Mouse (Mus musculus): ENCODE measurements around the gene Efna5.

The Efna5 gene

DNA sequence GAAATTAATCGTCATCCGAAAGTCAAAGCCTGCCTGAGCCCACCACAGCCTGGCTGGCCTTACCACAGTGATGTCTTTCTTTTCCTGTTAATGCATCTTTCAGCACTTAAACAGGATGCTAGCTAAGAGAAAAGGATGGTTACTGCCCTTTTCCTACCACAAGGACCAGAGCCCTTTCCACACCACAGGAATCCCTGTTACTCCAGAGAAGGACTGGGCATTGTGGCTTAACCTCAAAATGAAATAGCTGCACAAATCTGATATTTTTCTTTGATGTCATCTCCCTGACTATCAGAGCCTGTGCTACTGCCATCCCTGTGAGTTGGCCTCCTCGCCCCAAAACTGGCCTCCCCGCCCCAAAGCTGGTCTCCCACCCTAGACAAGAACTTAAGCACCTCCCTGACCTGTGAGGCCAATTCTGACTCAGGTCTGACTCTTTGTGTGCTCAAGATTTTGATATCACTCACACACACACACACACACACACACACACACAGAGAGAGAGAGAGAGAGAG lies 189.9 kb downstream of the Efna5 start:
- no peak for DNase-seq

DNA sequence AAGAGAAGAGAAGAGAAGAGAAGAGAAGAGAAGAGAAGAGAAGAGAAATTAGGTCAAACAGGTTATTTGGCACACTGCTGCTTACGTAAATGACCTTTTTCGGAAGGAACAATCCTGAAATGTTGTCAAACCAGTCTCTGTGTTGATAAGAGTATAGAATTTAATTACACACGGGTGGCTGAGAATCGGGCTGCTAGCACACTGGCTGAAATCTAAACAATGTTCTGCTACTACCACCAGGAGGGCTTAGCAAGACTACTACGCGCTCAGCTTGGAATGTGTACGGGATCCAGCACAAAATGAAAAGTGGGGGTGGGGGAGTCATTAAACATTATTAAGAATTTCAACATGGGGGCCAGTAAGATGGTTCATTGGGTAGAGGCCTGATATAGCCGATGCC lies 190.9 kb downstream of the Efna5 start:
- no peak for DNase-seq

DNA sequence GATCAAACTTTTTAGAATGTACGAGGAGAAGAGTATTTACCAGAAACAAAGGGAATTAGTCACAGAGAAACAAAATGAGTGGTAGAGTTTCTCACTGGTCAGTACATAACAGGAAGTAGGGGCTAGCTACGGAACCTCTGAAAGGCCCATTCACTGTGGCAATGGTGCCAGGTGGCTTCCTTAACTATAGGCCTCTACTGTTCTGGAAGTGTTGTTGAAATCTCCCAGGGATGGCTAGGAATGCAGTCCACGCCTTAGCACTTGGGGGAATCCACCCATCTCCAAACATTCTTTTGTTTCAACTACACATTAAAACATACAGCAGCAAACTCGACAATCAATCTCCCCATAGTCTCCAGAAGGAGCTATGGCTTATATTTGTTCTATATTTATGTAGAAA lies 191.5 kb downstream of the Efna5 start:
- DNase-seq, result no peak

DNA sequence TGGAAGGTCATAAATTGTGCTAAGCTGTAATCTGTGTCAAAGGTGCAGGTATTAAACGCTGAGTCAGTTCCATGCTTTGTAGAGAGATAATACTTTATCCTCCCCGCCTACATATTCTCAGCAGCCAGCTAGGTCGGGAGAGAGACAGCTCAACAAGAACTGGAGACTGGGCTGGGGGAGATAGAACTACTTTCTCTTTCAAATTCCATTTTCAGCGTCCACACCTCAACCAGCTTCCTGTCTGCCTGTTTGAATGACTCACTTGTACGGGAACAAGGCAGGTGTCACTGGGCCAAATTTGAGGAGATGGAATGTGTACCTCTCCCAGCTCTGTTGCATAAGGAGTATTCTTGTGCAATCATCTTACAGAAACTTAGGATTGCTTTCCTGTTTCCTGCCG lies 193.7 kb downstream of the Efna5 start:
- no peak for DNase-seq

DNA sequence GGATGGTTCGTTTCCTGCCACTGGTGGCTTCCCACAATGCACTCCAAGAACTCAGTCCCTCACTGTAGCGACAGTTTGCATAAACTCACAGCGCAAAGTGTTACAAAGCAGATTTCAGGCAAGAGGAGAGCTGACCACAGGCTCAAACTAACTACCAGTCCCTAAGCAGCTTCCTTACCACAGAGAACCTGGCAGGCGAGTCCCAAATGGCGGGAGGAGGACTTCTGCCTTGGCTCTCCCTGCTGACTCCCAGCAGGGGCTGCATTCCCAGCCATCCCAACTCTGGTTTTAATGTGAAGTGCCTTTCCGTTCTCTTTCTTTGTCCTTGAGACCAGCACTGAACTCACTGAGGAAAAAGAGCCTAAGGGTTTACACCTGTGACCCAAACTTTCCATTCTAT lies 195.9 kb downstream of the Efna5 start:
- no peak for DNase-seq

DNA sequence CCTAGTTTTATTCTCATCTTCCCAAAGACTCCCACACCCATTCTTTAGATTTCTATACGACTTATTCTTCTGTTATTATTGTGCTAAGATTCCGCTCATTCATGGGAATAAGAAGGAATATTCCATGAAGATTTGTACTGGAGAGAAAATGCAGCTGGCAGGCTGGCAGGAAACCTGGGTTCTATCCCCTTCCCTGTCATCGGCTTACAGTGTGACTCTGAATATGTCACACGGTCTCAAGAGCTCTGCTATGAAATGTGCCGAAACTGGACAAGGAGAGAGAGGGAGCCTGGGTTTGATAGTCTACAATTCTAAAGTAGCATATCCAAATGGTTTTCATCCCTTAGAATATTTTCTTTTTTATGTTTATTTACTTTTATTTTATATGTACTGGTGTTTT lies 198.0 kb downstream of the Efna5 start:
- no peak for DNase-seq

DNA sequence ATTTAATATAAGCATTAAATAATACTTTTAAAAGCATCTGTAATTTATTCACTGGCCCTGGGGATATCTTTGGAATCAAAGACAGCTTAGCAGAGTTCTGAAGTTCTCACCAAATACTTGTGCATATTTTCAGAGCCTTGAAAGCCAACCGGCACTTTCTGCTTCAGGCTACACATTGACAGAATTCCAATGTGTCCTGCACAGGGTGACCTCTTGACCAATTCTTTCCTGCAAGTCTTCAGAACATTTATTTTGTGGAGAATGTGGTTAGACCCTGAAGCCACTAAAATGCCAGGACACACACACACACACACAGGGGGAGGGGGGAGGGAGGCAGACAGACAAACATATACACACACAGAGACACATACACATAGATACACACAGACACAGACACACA lies 199.4 kb downstream of the Efna5 start:
- no peak for DNase-seq

DNA sequence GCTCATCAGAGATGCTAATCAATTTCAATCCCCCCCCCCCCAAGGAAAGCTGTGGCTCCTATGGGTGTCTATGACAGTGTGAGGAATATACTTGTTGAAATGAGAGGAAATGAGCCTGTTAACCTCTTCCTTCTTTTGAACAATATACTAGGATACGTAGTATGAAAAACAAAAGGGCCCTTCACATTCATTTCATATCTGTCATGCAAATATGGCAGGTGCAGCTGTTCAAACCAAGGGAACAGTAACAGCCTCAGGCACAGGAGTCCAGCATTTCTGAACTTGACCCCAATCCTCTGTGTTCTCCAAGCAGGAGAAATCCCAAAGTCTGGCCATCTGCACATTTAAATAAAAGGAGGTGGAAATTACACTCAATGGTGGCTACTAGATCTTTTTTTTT lies 200.4 kb downstream of the Efna5 start:
- no peak for DNase-seq

DNA sequence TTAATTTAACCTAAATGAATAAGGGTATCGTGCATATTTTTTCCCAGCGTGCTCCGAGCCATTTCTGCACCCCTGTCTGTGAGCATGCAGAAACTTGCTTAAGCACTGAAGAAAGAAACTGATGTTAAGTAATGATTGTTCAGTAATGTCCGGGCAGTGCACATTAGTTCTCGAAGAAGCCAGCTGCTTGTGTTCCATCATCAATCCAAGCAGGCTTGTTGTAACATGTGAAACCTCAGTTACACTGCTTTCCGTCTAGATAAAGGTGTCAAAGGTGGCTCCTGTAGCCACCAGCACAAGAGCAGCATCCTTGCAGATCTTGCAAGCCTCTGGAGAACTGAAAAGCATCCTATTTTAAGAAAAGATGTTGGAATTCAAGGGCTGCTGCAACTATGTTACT lies 204.3 kb downstream of the Efna5 start:
- DNase-seq, result no peak

DNA sequence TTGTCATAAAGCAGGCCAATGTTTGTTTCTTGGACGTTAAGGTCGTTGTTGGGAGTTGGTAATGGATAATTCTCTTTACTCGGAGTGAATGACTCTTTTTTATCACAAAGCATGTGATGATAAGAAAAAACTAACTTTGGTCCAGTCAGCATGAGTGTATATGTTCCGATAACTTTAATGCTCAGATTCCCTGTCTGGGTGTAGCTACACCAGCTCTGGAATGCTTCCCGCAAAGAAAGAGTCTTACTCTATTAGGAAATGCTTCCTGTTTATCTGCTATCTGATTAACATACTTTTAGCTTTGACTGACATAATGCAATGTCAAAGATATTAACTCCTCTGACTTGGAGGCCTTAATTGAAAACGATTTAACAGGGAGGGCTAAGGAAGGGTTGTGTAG lies 204.7 kb downstream of the Efna5 start:
- no peak for DNase-seq

DNA sequence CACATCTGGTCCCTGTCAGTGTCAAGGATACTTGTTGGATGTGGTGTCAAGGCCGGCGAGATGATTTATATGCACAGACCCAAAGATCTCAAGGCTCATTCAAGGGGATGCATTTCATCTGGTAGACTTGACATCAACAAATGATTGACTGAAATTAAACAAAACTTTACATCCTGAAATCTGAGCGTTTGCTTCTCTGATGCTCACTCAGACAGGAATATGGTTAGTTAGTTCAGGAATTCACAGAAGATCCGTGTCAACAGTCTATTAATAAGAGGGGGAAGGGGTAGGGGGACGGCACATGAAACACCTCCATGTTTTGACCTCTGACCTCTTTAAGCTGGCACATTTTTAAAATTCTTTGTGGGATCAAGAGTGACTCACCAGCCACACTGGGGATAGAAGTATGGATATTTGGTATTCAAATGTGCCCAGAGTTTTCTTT lies 205.3 kb downstream of the Efna5 start:
- no peak for DNase-seq

DNA sequence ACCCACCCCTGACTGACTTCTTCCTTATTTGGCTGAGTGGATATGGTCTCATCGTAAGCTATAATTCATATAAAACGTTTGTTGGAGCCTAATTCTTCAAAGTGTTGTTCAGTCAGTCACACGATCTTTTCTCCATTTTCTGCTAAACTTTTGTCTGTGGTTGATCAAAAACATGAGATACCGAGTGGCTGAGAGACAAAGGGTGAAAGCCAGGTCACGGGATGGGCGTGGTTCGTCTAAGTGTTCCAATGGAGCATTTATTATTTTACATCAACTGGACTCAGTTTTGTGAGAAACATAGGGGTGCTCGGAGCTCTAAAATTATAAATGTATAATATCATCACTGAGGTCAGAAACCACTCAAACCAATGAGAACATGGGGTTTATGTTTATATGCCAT lies 209.0 kb downstream of the Efna5 start:
- no peak for DNase-seq

DNA sequence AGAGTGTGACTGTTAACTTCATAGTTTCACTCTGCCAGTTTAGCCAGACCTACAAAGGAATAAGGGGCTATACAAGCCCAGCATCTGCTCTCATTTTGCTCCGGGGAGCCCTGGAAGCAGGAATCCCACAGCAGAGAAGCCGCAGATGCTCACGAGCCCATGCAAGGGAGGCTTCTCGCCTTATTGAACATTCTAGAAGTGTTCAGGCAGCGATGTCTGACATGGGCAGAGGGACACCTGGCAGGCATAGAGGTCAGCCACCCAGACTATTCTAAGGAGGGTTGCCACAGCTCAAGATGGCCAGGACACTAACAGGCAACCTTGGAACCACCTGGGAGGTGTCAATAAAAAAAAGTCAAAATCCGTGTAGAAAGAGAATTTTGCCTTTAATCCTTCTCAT lies 214.4 kb downstream of the Efna5 start:
- DNase-seq, result no peak

DNA sequence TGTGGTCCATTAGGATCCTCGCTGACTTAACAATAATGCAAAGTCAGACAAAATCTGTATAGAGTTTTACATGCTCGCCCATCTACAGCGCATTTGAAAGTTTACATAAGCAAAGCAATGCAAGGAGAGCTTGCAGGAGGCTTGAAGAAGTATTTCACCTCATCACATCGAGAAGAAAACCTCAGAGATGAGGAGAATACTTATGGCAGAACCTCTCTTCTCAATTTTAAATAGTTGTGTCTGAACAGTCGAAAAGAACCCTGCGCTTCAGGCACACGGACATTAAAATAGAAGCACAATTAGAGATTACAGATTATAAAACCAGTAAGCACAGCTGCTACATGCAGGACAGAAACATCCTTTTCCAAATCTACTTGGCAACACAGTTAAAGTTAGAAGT lies 215.3 kb downstream of the Efna5 start:
- DNase-seq, result no peak

DNA sequence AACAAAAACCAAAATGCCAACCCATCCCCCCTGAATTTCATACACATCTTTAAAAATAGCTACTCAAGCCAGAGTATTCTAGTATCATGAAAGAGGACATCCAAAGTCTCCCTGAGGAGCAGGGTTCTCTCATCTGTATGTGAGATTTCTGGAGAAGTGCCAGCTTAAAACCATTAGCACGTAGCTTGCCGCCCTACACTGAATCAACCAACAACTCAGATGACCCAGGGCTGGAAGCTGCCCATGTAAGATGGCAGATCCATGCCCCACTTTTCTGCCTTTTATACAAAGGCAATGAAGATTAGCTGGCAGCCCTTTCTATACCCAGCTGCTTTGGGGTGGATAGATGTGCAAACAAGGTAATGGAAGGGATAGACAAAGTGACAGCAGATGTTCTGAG lies 216.4 kb downstream of the Efna5 start:
- no peak for DNase-seq

DNA sequence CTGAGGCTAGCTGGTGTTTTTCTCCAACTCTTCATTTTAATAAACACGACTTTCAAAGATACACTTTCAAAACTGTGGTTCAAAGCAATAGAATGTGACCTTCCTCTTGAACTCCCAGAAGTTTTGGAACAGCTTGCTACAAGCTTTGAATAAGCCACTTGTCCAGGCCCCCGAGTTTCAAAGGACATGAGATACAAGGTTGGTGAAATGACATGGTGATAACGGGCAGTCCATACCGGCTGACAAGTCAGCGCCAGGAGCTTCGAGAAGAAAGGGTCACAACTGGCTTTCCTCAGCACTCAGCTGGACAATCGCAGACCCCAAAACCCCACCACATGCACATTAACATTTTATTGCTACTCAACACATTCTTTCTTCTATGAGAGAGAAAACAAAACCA lies 219.3 kb downstream of the Efna5 start:
- DNase-seq, result no peak

DNA sequence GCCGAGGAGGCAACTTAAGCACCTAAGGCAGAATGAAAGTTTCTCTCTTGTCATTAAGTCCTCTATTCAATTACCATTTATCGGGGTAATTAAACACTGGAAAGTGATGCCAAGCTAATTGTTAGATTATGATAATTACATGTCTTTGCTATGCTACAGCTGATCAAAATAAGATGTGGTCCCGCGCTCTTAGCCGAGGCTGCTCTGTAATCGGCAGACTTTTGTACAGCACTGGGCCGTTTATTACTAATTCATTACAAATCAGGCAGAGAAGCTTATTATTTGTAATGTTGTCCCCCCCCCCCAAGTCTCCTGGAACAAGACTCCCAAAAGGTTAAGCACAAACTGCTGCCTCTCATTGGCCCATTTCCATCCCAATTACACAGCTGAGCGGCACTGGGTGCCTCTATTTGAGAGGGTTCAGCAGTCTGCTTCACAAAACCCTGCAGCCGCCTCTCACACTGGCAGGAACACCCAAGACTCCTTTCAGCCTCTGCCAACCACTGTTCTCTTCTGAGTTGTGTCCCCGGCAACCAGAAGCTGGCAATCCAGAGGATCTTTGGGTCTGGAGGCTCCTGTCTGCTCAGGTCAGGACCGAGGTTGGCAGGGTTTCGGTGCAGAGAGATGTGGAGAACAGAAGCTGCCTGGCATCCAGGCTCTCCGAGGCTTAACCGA lies 221.5 kb downstream of the Efna5 start:
- DNase-seq, result no peak

DNA sequence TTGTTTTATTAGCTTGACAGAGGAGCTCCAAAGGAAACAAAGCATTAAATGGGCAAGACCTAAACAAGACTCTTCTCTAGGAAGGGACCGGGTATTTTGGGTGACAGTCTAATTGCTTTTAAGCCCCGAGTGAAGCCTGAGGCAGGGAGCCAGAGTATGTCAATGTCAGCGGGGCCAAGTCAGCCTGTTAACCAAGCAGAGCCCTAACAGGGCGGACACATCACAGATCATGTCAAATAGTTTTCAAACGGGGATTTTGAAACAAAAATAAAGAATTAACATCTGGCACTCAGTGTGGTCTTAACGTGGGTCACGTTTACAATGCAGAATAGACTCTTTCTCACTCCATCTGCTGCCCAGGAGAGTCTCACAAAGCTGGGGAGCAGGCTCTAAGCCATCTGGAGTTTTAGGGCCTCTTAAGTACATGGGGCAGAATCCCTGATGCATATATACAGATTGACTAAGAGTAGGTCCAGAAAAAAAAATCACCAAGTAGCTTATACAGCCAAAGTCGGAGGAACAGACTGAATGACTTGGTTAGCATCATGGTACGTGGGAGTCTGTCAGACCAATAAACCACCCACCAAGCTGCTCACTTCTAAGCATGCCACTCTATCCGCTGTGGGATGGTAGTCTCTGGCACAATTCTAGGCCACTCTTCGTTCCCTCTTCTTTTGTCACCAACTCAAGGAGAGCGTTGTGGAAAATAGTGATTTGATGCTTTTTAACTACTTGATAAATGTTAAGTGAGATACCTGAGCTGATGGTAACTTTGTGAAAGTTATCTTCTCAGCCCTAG lies 223.1 kb downstream of the Efna5 start:
- no peak for DNase-seq

DNA sequence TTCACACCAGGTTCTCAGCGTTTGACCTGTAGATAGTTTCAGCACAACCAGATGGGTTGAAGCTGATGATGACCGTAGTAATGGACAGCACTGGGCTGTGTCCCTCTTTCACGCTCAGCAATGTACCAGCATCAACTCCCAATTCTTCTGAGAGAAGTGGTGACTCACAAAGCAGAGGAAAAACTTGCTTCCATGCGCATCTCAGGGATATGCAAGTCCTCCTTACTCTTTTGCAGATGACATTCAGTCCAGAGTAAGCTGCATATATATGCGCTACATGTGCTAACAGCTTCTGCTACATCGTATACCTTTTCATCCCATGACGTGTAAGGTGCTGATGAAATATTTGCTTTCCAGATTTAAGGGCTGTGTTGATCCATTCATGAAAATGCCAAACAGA lies 224.1 kb downstream of the Efna5 start:
- no peak for DNase-seq

DNA sequence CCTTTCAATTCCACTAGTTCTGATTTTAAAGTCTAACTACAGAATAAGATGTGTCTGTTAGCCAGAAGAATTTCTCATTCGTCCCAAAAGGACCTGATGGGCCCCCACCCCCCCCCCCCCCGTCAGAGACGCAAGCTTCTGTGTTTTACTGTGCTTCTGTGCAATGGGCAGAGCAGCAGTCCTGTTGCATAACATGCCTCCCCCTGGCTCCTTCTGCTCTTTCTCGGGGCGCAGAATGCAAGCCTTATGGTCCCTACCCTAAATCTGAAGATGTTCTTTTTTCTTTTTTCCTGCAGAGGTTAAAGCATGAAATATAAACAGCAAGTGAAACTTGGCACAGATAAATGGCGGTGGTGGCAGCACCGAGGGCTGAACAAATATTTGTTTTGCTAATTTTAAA lies 224.5 kb downstream of the Efna5 start:
- DNase-seq, result no peak

DNA sequence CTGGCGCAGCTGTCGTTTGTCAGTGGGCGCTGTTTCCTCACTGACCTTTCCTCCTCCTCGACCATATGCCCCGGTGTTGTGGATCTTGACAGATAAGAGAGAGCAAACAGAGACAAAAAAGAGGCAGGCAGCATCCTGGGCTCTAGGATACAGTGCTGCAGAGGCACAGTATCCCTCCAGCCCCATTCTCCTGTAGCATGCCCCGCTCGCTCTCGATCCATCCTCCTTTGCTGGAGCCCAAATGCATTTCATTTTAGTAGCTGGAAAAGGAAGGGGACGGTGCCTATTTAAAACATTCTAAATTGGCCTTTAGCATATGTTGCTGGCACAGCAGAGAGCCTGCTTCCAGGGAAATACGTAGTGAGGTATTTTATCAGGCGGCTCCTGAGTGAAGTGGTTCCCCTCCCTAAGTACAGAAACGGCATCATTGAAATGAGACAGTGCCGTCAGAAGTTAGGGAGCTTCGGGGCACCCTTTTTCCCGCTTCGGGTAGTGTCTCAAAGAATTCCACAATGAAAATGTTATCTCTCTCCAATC lies 225.2 kb downstream of the Efna5 start:
- DNase-seq, result no peak

DNA sequence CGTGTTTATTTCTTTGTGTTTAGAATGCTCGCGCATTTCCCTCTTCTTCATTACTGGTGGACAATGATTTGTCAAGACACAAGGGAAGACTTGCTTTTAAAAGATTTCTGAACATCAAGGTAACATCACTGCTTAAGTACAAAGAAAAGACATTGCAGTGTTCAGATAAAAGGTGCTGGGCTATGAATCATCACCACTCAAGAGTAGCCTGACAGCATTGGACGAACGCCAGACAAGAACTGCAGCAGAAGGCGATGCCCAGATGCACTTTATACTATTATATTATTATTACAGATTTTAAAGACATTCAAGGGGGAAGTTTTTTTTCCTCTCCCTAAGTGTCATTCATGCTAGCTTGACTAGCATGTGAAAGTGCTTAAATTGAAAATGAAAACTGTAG lies 228.7 kb downstream of the Efna5 start:
- no peak for DNase-seq

DNA sequence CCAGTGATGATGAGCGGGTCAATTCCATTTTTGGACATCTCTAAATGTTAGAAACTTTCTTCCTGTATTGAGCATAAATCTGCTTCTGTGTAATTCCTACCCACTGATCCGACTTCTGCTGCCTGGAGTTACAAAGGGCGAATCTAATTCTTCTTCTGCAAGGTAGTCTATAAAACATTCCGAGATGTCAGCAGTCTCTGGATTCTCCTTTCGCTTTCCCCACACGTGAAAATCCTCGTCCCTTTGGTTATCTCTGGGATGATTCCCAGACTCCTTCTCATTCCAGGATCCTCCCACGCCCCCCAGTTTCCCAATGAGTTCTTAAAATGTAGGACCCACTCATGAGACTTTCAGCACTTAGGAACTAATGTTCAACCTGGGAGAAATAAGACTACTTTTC lies 229.4 kb downstream of the Efna5 start:
- no peak for DNase-seq

DNA sequence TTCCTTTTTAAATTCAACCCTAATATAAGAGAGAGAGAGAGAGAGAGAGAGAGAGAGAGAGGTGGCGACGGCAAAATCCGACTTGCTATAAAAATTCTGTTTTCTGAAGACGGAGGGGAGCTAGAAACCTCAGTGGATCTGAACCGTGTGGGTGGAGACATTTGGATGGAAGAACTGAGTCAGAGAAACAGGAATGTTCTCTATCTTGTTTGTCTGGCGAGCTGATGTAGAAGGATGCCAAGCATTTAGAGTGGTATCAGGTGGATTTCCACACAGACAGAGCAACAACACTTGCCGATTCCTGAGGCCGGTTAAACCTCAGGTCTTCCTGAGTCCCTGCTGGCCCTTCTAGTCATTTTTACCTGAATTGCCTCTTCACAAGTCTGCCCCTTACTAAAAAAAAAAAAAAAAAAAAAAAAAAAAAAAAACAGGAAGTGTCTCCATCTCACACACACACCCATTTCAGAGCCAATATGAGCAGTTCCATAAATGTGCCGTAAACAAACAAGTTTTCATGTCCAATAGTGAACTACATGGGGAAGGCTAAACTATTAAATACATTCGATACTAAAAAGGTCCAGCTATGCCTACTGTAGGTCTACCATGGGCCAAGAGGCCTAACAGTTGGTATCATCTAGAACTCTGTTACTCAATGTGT lies 231.7 kb downstream of the Efna5 start:
- no peak for DNase-seq
